In genomic region chr3:109339941-109340273, GRCm38 (mm10) we compare ENCODE assay signal across 8 mouse cellular contexts. TPM values are rescaled to one million over a fixed set of nuclear protein-coding genes. Genes with fewer than 3 reads are reported as not detected.
A peak's percentile ranks its signal among the peaks of the same experiment; 100 is the strongest.
DNase-seq lines count a peak whose midpoint lies in the region; ATAC-seq and TF ChIP-seq lines count a peak whose summit lies in the region.

No protein-coding gene starts in this region.

- CTCF ChIA-PET in Patski (lab: Charles Lee), result interaction anchor here (0.8 to 1.1 kb wide), 4 partner anchors 32 to 169 kb away, joined by 3 to 7 read pairs (median 4); no protein-coding TSS in a partner anchor

- ATAC-seq in Patski, result peak; percentile 65
- ATAC-seq in forebrain, embryonic 14.5 days, result peak; percentile 11
- peak; percentile 28; the same call in 1 of the 2 replicates for ATAC-seq in lung, postnatal 0 days

- DNase-seq in Patski (ENCODE audit: low read depth, low spot score), result peak; percentile 75
- DNase-seq in c-Kit-positive CD71-positive TER-119-positive erythroid progenitor cells, embryonic 14.5 days (ENCODE audit: low spot score), result peak; percentile 20
- peak; percentile 81 for DNase-seq in forebrain, embryonic 14.5 days (ENCODE audit: low spot score)
- peak; percentile 40 for DNase-seq in heart, postnatal 25 days (ENCODE audit: low spot score)
- peak; percentile 50 to 76 for DNase-seq in kidney, postnatal 36 days
- peak; percentile 75 for DNase-seq in lung, postnatal 0 days (ENCODE audit: low spot score)
- peak; percentile 26 for DNase-seq in ovary, postnatal 36 days (ENCODE audit: low spot score)
- peak; percentile 43 for DNase-seq in urinary bladder, postnatal 25 days (ENCODE audit: low spot score)

- peak overlapping the region; percentile 66 for H3K4me3 ChIP-seq in forebrain, embryonic 14.5 days (ENCODE audit: low read depth, low read length)
- H3K4me3 ChIP-seq in lung, postnatal 0 days (ENCODE audit: low read depth, low read length), result peak overlapping the region; percentile 61

- no peak for TF ChIP-seq EP300 in lung, postnatal 0 days (IDR thresholded peaks at IDR 0.05)

- H3K4me2 ChIP-seq in forebrain, embryonic 14.5 days (ENCODE audit: low read length), result peak overlapping the region; percentile 80
- peak overlapping the region; percentile 96 for H3K4me2 ChIP-seq in lung, postnatal 0 days (replicated peaks; ENCODE audit: low read depth, low read length)

- no peak for TF ChIP-seq CTCF in Patski (IDR thresholded peaks at IDR 0.05)
- TF ChIP-seq CTCF in lung, postnatal 0 days (IDR thresholded peaks at IDR 0.05), result no peak

- no peaks in the 10 kb centered on the region for H3K27me3 ChIP-seq in Patski
- H3K27me3 ChIP-seq in forebrain, embryonic 14.5 days (replicated peaks; ENCODE audit: control insufficient read depth, insufficient read depth, low read length), result 0 out of 2 replicates have a peak, but pooled peaks cover 2% of the 10 kb centered on the region
- no peaks in the 10 kb centered on the region; the same call in 1 of the 2 replicates for H3K27me3 ChIP-seq in lung, postnatal 0 days (replicated peaks; ENCODE audit: insufficient read depth, low read length)

- POLR2A ChIA-PET in Patski (lab: Charles Lee), result interaction anchor here (0.6 kb wide), 1 partner anchor 34 kb away, joined by 4 read pairs; no protein-coding TSS in a partner anchor

- intact Hi-C loops in heart, postnatal 25 days (cut with DNase I), result loop anchor here (5.0 to 10.0 kb wide), 3 partner anchors 47 to 152 kb away; no protein-coding TSS in a partner anchor

- no peaks in the 10 kb centered on the region for H3K4me1 ChIP-seq in forebrain, embryonic 14.5 days (ENCODE audit: control insufficient read depth, insufficient read depth, low read length)
- peaks cover 6% of the 10 kb centered on the region; the same call in 1 of the 2 replicates for H3K4me1 ChIP-seq in lung, postnatal 0 days (ENCODE audit: insufficient read depth, low read depth, low read length)

- H3K9ac ChIP-seq in forebrain, embryonic 14.5 days (ENCODE audit: low read length), result peak overlapping the region; percentile 72
- peak overlapping the region; percentile 39; the same call in 1 of the 2 replicates for H3K9ac ChIP-seq in lung, postnatal 0 days (replicated peaks; ENCODE audit: low read depth)

- H3K27ac ChIP-seq in forebrain, embryonic 14.5 days (ENCODE audit: low read depth, low read length), result no peak overlapping the region
- peak overlapping the region; percentile 66 for H3K27ac ChIP-seq in lung, postnatal 0 days (ENCODE audit: low read length)

- no peaks in the 10 kb centered on the region for H3K36me3 ChIP-seq in forebrain, embryonic 14.5 days (ENCODE audit: control insufficient read depth, insufficient read depth, low read length)
- H3K36me3 ChIP-seq in lung, postnatal 0 days (ENCODE audit: insufficient read depth, low read length), result no peaks in the 10 kb centered on the region

- H3K9me3 ChIP-seq in forebrain, embryonic 14.5 days (replicated peaks; ENCODE audit: control insufficient read depth, low read length), result no peaks in the 10 kb centered on the region
- no peaks in the 10 kb centered on the region for H3K9me3 ChIP-seq in lung, postnatal 0 days (ENCODE audit: low read length)

- in situ Hi-C loops in Patski (cut with MboI; ENCODE audit: low pct_unique_long_range_greater_than_20kb), result loop anchor here (10.0 kb wide), 1 partner anchor 145 kb away; no protein-coding TSS in a partner anchor

- 1% methylated on average over 9 of the region's 9 CpGs for WGBS in forebrain, embryonic 14.5 days
- 0% methylated on average over 9 of the region's 9 CpGs for WGBS in lung, postnatal 0 days

RNA-seq across cellular contexts. Expression of gene Vav3, which starts 0.5 kb away (rescaled TPM):
- 8.1 TPM for polyA plus RNA-seq in Patski (2021)
- 7.4 and 7.5 TPM in 2 replicates for polyA plus RNA-seq in forebrain, embryonic 14.5 days (2014; fragmentation: Nextera tagmentation; extraction: Ambion mirVana)
- 1 to 10 TPM; 6.2 to 6.3 TPM for total RNA-seq in heart, postnatal 25 days (2021)
- polyA plus RNA-seq in lung, postnatal 0 days (2015; fragmentation: Nextera tagmentation; extraction: Ambion mirVana), result 11.9 and 12.2 TPM in 2 replicates

Comparison
In these comparisons a context has a peak if more than half of its experiments do, and no peak if none do; other contexts are left out.
1. ATAC-seq: peak in every context shown above with its lines; median percentile 65 in Patski; 28 in lung, postnatal 0 days; 11 in forebrain, embryonic 14.5 days.
2. DNase-seq: peak in every context shown above with its lines; median percentile 81 in forebrain, embryonic 14.5 days; 75 in Patski; 75 in lung, postnatal 0 days; 63 in kidney, postnatal 36 days; 43 in urinary bladder, postnatal 25 days; 40 in heart, postnatal 25 days; 26 in ovary, postnatal 36 days; 20 in c-Kit-positive CD71-positive TER-119-positive erythroid progenitor cells, embryonic 14.5 days.